8 mouse cellular contexts compared by ENCODE assay signal in genomic region chr11:51857081-51857671, GRCm38 (mm10). TPM values are rescaled to one million over a fixed set of nuclear protein-coding genes. Genes with fewer than 3 reads are reported as not detected.
A peak's percentile ranks its signal among the peaks of the same experiment; 100 is the strongest.
DNase-seq lines count a peak whose midpoint lies in the region; ATAC-seq and TF ChIP-seq lines count a peak whose summit lies in the region.

Jade2 (minus strand) TSS chr11:51857653.

- H3K79me2 ChIP-seq in CH12.LX (replicated peaks; ENCODE audit: control insufficient read depth, extremely low read depth, insufficient read depth, poor library complexity, severe bottlenecking): peaks cover 32% of the 10 kb centered on the region

- dilution Hi-C loops in CH12.LX (cut with MboI; ENCODE audit: extremely low pct_ligation_motif_present, extremely low pct_unique_long_range_greater_than_20kb, low sequenced_read_pairs): no loop called here

- under 1% methylated on average over 43 of the region's 47 CpGs for WGBS in forebrain, postnatal 0 days
- under 1% methylated on average over 44 of the region's 47 CpGs for WGBS in lung, embryonic 14.5 days

- TF ChIP-seq RAD21 in CH12.LX (IDR thresholded peaks at IDR 0.05; ENCODE audit: low read depth, low read length): no peak; the same call in 1 of the 2 replicates

- peak; percentile 66 for TF ChIP-seq POLR2A in CH12.LX (IDR thresholded peaks at IDR 0.05; ENCODE audit: low read depth, low read length)
- TF ChIP-seq POLR2A in brain, embryonic 14.5 days (IDR thresholded peaks at IDR 0.05; ENCODE audit: borderline replicate concordance, extremely low read depth, insufficient read depth, insufficient read length, poor library complexity, severe bottlenecking): no peak

- peak within 1 kb of the TSS; percentile 90 for H3K27ac ChIP-seq in CH12.LX (ENCODE audit: insufficient read depth, low read depth)
- H3K27ac ChIP-seq in forebrain, postnatal 0 days (ENCODE audit: low read depth, low read length): peak within 1 kb of the TSS; percentile 77
- H3K27ac ChIP-seq in lung, embryonic 14.5 days (ENCODE audit: low read depth): peak within 1 kb of the TSS; percentile 94

- peak in 1 of 2 experiments; percentile 16; a peak in 1 of 4 replicates for TF ChIP-seq CTCF in CH12.LX (conservative IDR thresholded peaks at IDR 0.05 in 1 of 2, IDR thresholded peaks at IDR 0.05 in 1 of 2; ENCODE audit: low read depth in 2 of 2, low read length in 2 of 2)
- TF ChIP-seq CTCF in brain, embryonic 14.5 days (IDR thresholded peaks at IDR 0.05; ENCODE audit: borderline replicate concordance, extremely low read depth, insufficient read depth, insufficient read length): no peak
- no peak for TF ChIP-seq CTCF in forebrain, postnatal 0 days (IDR thresholded peaks at IDR 0.05; ENCODE audit: low read depth)
- TF ChIP-seq CTCF in lung, embryonic 14.5 days (IDR thresholded peaks at IDR 0.05; ENCODE audit: low read depth): no peak

- no peaks in the 10 kb centered on the region for H3K27me3 ChIP-seq in CH12.LX (replicated peaks)
- H3K27me3 ChIP-seq in forebrain, postnatal 0 days (ENCODE audit: insufficient read depth, low read length): 0 out of 2 replicates have a peak, but pooled peaks cover 3% of the 10 kb centered on the region
- H3K27me3 ChIP-seq in lung, embryonic 14.5 days (ENCODE audit: insufficient read depth, low read length): no peaks in the 10 kb centered on the region

- peaks cover 0 to 6% of the 10 kb centered on the region in 2 experiments for H3K36me3 ChIP-seq in CH12.LX (replicated peaks in 1 of 2; ENCODE audit: control insufficient read depth in 1 of 2, insufficient read depth in 1 of 2, low read length in 1 of 2)
- no peaks in the 10 kb centered on the region for H3K36me3 ChIP-seq in forebrain, postnatal 0 days (ENCODE audit: insufficient read depth)
- H3K36me3 ChIP-seq in lung, embryonic 14.5 days (ENCODE audit: insufficient read depth): no peaks in the 10 kb centered on the region

- in situ Hi-C loops in CH12.LX (cut with MboI; ENCODE audit: low pct_ligation_motif_present, low pct_unique_long_range_greater_than_20kb, low sequenced_read_pairs): no loop called here

- H3K4me3 ChIP-seq in CH12.LX (replicated peaks in 1 of 3; ENCODE audit: low read depth in 2 of 3, low read length in 2 of 3, poor library complexity in 1 of 3): peak within 1 kb of the TSS; percentile 72 to 85 (median 84)
- H3K4me3 ChIP-seq in forebrain, postnatal 0 days (ENCODE audit: low read depth, low read length): peak within 1 kb of the TSS; percentile 63
- H3K4me3 ChIP-seq in lung, embryonic 14.5 days (ENCODE audit: low read depth, low read length): peak within 1 kb of the TSS; percentile 77

- peak within 1 kb of the TSS; percentile 99 for H3K9ac ChIP-seq in CH12.LX (ENCODE audit: insufficient read depth, low read depth)
- peak within 1 kb of the TSS; percentile 70 for H3K9ac ChIP-seq in forebrain, postnatal 0 days
- peak within 1 kb of the TSS; percentile 79 for H3K9ac ChIP-seq in lung, embryonic 14.5 days

- peaks cover 6 to 34% of the 10 kb centered on the region in 2 experiments for H3K4me1 ChIP-seq in CH12.LX (ENCODE audit: control insufficient read depth in 1 of 2, insufficient read depth in 2 of 2)
- no peaks in the 10 kb centered on the region for H3K4me1 ChIP-seq in forebrain, postnatal 0 days (ENCODE audit: insufficient read depth)
- 0 out of 2 replicates have a peak, but pooled peaks cover 6% of the 10 kb centered on the region for H3K4me1 ChIP-seq in lung, embryonic 14.5 days (ENCODE audit: insufficient read depth)

- peaks cover 13% of the 10 kb centered on the region for H3K9me3 ChIP-seq in CH12.LX (replicated peaks; ENCODE audit: low read length)
- H3K9me3 ChIP-seq in forebrain, postnatal 0 days (ENCODE audit: low read length): no peaks in the 10 kb centered on the region
- no peaks in the 10 kb centered on the region for H3K9me3 ChIP-seq in lung, embryonic 14.5 days (ENCODE audit: low read depth, low read length)

- H3K4me2 ChIP-seq in CH12.LX (ENCODE audit: insufficient read depth, low read depth, poor library complexity, severe bottlenecking): peak within 1 kb of the TSS; percentile 76
- peak within 1 kb of the TSS; percentile 99 for H3K4me2 ChIP-seq in forebrain, postnatal 0 days (ENCODE audit: low read depth)
- peak within 1 kb of the TSS; percentile 95 for H3K4me2 ChIP-seq in lung, embryonic 14.5 days

- peak; percentile 21 for ATAC-seq in forebrain, postnatal 0 days
- ATAC-seq in lung, embryonic 14.5 days (ENCODE audit: insufficient read depth): 0 out of 2 replicates have a peak, but pooled peaks have one; percentile 6
- ATAC-seq in neutrophil, adult 5-6 weeks (ENCODE audit: extremely low read depth, insufficient number of reproducible peaks, low FRiP score, poor library complexity, severe bottlenecking): no peak

- DNase-seq in CH12.LX (ENCODE audit: extremely low read depth): no peak
- peak; percentile 79 for DNase-seq in brain, embryonic 14.5 days (ENCODE audit: low read depth)
- DNase-seq in forebrain, postnatal 0 days: peak; percentile 67
- peak; percentile 55 for DNase-seq in heart, postnatal 4 days
- peak; percentile 51 to 55 for DNase-seq in layer of hippocampus, adult 8-10 months (ENCODE audit: low spot score in 2 of 2)
- DNase-seq in lung, embryonic 14.5 days: peak; percentile 78
- peak; percentile 46 to 49 for DNase-seq in thymus, adult 18-20 months

- TF ChIP-seq EP300 in CH12.LX (IDR thresholded peaks at IDR 0.05; ENCODE audit: low read length): 0 out of 2 replicates have a peak, but pooled peaks have one; percentile 8

TF ChIP-seq in CH12.LX, 34 proteins besides CTCF, POLR2A, EP300 and RAD21:
- TF ChIP-seq JUND (conservative IDR thresholded peaks at IDR 0.05; ENCODE audit: low read depth, low read length) (no peak), UBTF (IDR thresholded peaks at IDR 0.05; ENCODE audit: low read depth, low read length) (peak; percentile 11; the same call in 1 of the 2 replicates), POLR2AphosphoS2 (IDR thresholded peaks at IDR 0.05; ENCODE audit: low read depth, low read length) (no peak; the same call in 1 of the 2 replicates), SIN3A (IDR thresholded peaks at IDR 0.05; ENCODE audit: low read length) (peak; percentile 23), ZKSCAN1 (IDR thresholded peaks at IDR 0.05; ENCODE audit: borderline replicate concordance, low read depth, low read length) (no peak), E2F4 (IDR thresholded peaks at IDR 0.05; ENCODE audit: insufficient replicate concordance, low read depth, low read length) (no peak), TBP (conservative IDR thresholded peaks at IDR 0.05; ENCODE audit: low read depth, low read length) (no peak), TCF12 (IDR thresholded peaks at IDR 0.05; ENCODE audit: low read depth, low read length) (peak; percentile 46; the same call in 1 of the 2 replicates), MAX (IDR thresholded peaks at IDR 0.05; ENCODE audit: low read length) (no peak), NRF1 (IDR thresholded peaks at IDR 0.05; ENCODE audit: low read depth, low read length) (peak; percentile 40; the same call in 1 of the 2 replicates), CHD1 (IDR thresholded peaks at IDR 0.05; ENCODE audit: low read depth, low read length) (0 out of 2 replicates have a peak, but pooled peaks have one; percentile 3), MYC (IDR thresholded peaks at IDR 0.05; ENCODE audit: low read depth, low read length) (no peak), KAT2A (IDR thresholded peaks at IDR 0.05; ENCODE audit: insufficient replicate concordance, low read length) (0 out of 2 replicates have a peak, but pooled peaks have one; percentile 0), IRF4 (IDR thresholded peaks at IDR 0.05; ENCODE audit: low read depth, low read length) (no peak), ETS1 (conservative IDR thresholded peaks at IDR 0.05; ENCODE audit: low read depth, low read length) (no peak), MAZ (IDR thresholded peaks at IDR 0.05; ENCODE audit: low read depth, low read length) (no peak; the same call in 1 of the 2 replicates), USF1 (IDR thresholded peaks at IDR 0.05; ENCODE audit: low read depth, low read length) (no peak), HCFC1 (IDR thresholded peaks at IDR 0.05; ENCODE audit: low read depth, low read length) (no peak), SMC3 (IDR thresholded peaks at IDR 0.05; ENCODE audit: low read depth, low read length) (peak; percentile 26; the same call in 1 of the 2 replicates), MAFK (IDR thresholded peaks at IDR 0.05; ENCODE audit: insufficient replicate concordance, low read length) (no peak), PAX5 (IDR thresholded peaks at IDR 0.05; ENCODE audit: low read length) (no peak), ZMIZ1 (IDR thresholded peaks at IDR 0.05; ENCODE audit: low read depth, low read length) (peak; percentile 40), CHD2 (IDR thresholded peaks at IDR 0.05; ENCODE audit: low read length) (no peak), ZNF384 (IDR thresholded peaks at IDR 0.05; ENCODE audit: low read depth, low read length) (peak; percentile 89), MEF2A (IDR thresholded peaks at IDR 0.05; ENCODE audit: borderline replicate concordance, low read depth, low read length) (peak; percentile 28; the same call in 1 of the 2 replicates), USF2 (conservative IDR thresholded peaks at IDR 0.05; ENCODE audit: low read depth, low read length) (no peak), MXI1 (IDR thresholded peaks at IDR 0.05; ENCODE audit: low read depth, low read length) (peak; percentile 16; the same call in 1 of the 2 replicates)

RNA-seq across cellular contexts. Expression of gene Jade2, which starts in this region (rescaled TPM):
- total RNA-seq in CH12.LX (2012; rRNA removed): 51.4 and 58.2 TPM in 2 replicates
- 21.9 and 25.6 TPM in 2 replicates for total RNA-seq in CH12.LX (2014; rRNA removed)
- polyA plus RNA-seq in CH12.LX (2012; ENCODE audit: insufficient read length, low read depth): 50.3 and 60.1 TPM in 2 replicates
- polyA plus RNA-seq in brain, embryonic 14.5 days (2012; rRNA removed): 0.93 and 1.1 TPM in 2 replicates
- total RNA-seq in forebrain, postnatal 0 days (2014; rRNA removed): 1.9 and 3.3 TPM in 2 replicates
- polyA plus RNA-seq in forebrain, postnatal 0 days (2015; fragmentation: Nextera tagmentation; extraction: Ambion mirVana): 0.34 and 0.56 TPM in 2 replicates
- total RNA-seq in heart, postnatal 4 days (2021): 1 to 10 TPM; 2.7 to 3.0 TPM
- total RNA-seq in layer of hippocampus, adult 8-10 months (2022): 10 to 100 TPM; 50.6 to 54.2 (median 52.0) TPM
- polyA plus RNA-seq in lung, embryonic 14.5 days (2014; fragmentation: Nextera tagmentation; extraction: Ambion mirVana): 1.3 and 1.6 TPM in 2 replicates
- total RNA-seq in neutrophil, adult 5-6 weeks (2017): 35.1 and 36.9 TPM in 2 replicates

Comparison
In these comparisons a context has a peak if more than half of its experiments do, and no peak if none do; other contexts are left out.
1. RNA of gene Jade2 (polyA plus RNA-seq): 50.3 to 60.1 TPM in CH12.LX; 1.3 to 1.6 TPM in lung, embryonic 14.5 days, 0.93 to 1.1 TPM in brain, embryonic 14.5 days and 0.34 to 0.56 TPM in forebrain, postnatal 0 days; every median in the first group is over 10 times any median in the second.
2. Peak in every context shown above with its lines, with median percentiles within 50 percentile points of each other: H3K27ac ChIP-seq, H3K4me2 ChIP-seq, H3K4me3 ChIP-seq and H3K9ac ChIP-seq.